Mouse (Mus musculus) stomach, postnatal 0 days (tissue): ENCODE data around the gene Zfp108. TPM values are rescaled to one million over a fixed set of nuclear protein-coding genes. Genes with fewer than 3 reads are reported as not detected.

Source experiments
- ATAC-seq: fragments of 200-750 bp; cut with Nextera tagmentation; 2 replicates; pipeline ENCODE4 v1.8.0; 2017; ENCODE audit not compliant: low FRiP score, low TSS enrichment
- DNase-seq: peaks from one replicate; pipeline ENCODE4 v3.0.0-alpha.2; 2016; ENCODE audit warnings: low spot score
- H3K27ac ChIP-seq: fragments of 300-500 bp; sonication (generic); replicated peaks from 2 replicates; pipeline ENCODE4 v1.5.1; 2014; ENCODE audit warnings: mild to moderate bottlenecking, control low read depth
- H3K27me3 ChIP-seq: fragments of 300-500 bp; sonication (generic); 2 replicates; pipeline ENCODE4 v1.6.1; 2014; ENCODE audit warnings: low read length; ENCODE audit not compliant: control insufficient read depth, insufficient read depth
- H3K36me3 ChIP-seq: fragments of 300-500 bp; sonication (generic); 2 replicates; pipeline ENCODE4 v1.6.1; 2014; ENCODE audit warnings: low read length, mixed read lengths; ENCODE audit not compliant: control insufficient read depth, insufficient read depth
- H3K4me1 ChIP-seq: fragments of 300-500 bp; sonication (generic); replicated peaks from 2 replicates; pipeline ENCODE4 v1.6.1; 2014; ENCODE audit warnings: antibody characterized with exemption; ENCODE audit not compliant: control insufficient read depth, insufficient read depth
- H3K4me2 ChIP-seq: fragments of 300-500 bp; sonication (generic); replicated peaks from 2 replicates; pipeline ENCODE4 v1.6.1; 2014; ENCODE audit warnings: low read depth, mild to moderate bottlenecking, control low read depth, moderate library complexity
- H3K4me3 ChIP-seq: fragments of 300-500 bp; sonication (generic); 2 replicates; pipeline ENCODE4 v1.5.1; 2014; ENCODE audit warnings: low read depth, low read length, control low read depth
- H3K9ac ChIP-seq: fragments of 300-500 bp; sonication (generic); 2 replicates; pipeline ENCODE4 v1.6.1; 2014; ENCODE audit warnings: mild to moderate bottlenecking, low read length, control low read depth, mixed read lengths
- H3K9me3 ChIP-seq: fragments of 300-500 bp; sonication (generic); 2 replicates; pipeline ENCODE4 v1.6.1; 2016; ENCODE audit warnings: low read length; ENCODE audit not compliant: control insufficient read depth
- CTCF ChIP-seq: IDR thresholded peaks from 2 replicates; pipeline ENCODE4 v1.5.1; 2016; ENCODE audit warnings: antibody characterized with exemption, low read depth, mild to moderate bottlenecking, moderate library complexity
- EP300 ChIP-seq: optimal IDR thresholded peaks from 2 replicates; pipeline ENCODE3; 2016; ENCODE audit warnings: antibody characterized with exemption
- WGBS: fragments of 180-500 bp; shearing (Covaris S2); extraction: QIAGEN DNeasy Blood & Tissue Kit; methylation state at CpG from one replicate; pipeline ENCODE4 v1.1.7; 2014; 5-methylcytosine and 5-hydroxymethylcytosine counted together
- polyA plus RNA-seq: library from polyadenylated mRNA; unstranded; fragments of >200 nt; fragmentation: Nextera tagmentation; extraction: Ambion mirVana; gene quantifications from 2 replicates; pipeline ENCODE4 v1.2.1, GENCODE M21; 2015

Gene Zfp108
- polyA plus RNA-seq, 1 experiment from 2014 or later: 1.9 TPM

DNA sequence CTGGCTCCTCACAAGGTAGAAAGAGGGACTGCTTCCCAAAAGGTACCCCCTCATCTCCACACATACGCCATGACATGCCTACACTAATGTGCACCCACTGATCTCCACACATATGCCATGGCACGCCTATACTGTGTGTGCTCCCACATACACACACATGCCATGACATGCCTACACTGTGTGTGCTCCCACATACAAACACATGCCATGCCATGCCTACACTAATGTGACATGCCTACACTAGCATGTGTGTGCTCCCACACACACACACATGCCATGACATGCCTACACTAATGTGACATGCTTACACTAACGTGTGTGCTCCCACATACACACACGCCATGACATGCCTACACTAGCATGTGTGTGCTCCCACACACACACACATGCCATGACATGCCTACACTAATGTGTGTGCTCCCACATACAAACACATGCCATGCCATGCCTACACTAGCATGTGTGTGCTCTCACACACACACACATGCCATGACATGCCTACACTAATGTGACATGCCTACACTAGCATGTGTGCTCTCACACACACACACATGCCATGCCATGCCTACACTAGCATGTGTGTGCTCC lies 35.6 kb downstream of the Zfp108 start:
- Histone ChIP-seq H3K27ac (no peak overlapping the region), H3K27me3 (no peaks in the 10 kb centered on the region), H3K9me3 (no peaks in the 10 kb centered on the region), H3K4me1 (no peaks in the 10 kb centered on the region), H3K4me2 (no peak overlapping the region), H3K36me3 (peaks cover 22% of the 10 kb centered on the region), H3K4me3 (no peak overlapping the region), H3K9ac (no peak overlapping the region)
- DNase-seq (no peak), ATAC-seq (no peak)
- WGBS: 93% methylated on average over 4 of the region's 4 CpGs
- TF ChIP-seq CTCF (no peak), EP300 (no peak)

DNA sequence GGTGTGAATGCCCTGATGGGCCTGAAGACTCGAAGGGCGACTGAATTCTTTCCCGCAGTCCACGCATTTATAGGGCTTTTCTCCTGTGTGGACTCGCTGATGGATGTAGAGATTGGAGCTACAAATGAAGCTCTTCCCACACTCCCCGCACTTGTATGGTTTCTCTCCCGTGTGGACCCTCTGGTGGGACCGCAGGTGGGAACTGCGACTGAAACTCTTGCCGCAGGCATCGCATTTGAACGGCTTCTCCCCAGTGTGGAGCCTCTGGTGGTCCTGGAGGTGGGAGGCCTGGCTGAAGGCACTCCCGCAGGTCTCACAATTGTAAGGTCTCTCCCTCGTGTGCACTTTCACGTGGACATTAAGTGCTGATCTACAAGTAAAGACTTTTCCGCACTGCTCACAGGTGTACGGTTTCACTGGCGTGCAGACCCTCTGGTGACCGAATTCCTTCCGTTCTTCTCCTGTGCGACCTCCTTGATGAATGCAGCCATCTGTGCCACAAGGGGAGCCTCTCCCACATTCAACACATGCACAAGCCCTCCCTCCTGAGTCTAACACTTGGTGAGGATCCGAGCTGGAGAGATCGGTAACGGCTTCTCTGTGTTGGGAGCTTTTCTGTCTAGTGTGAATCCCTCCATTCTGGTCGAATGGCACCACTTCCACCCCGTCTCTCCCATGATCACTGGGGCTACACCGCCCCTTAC lies 36.9 kb downstream of the Zfp108 start:
- Histone ChIP-seq H3K27me3 (no peaks in the 10 kb centered on the region), H3K4me1 (no peaks in the 10 kb centered on the region), H3K9me3 (no peaks in the 10 kb centered on the region), H3K36me3 (peaks cover 30% of the 10 kb centered on the region), H3K27ac (no peak overlapping the region), H3K4me2 (no peak overlapping the region), H3K4me3 (no peak overlapping the region), H3K9ac (no peak overlapping the region)
- no peak for TF ChIP-seq CTCF
- TF ChIP-seq EP300: no peak
- ATAC-seq (no peak), DNase-seq (no peak)
- 89% methylated on average over 27 of the region's 27 CpGs for WGBS

DNA sequence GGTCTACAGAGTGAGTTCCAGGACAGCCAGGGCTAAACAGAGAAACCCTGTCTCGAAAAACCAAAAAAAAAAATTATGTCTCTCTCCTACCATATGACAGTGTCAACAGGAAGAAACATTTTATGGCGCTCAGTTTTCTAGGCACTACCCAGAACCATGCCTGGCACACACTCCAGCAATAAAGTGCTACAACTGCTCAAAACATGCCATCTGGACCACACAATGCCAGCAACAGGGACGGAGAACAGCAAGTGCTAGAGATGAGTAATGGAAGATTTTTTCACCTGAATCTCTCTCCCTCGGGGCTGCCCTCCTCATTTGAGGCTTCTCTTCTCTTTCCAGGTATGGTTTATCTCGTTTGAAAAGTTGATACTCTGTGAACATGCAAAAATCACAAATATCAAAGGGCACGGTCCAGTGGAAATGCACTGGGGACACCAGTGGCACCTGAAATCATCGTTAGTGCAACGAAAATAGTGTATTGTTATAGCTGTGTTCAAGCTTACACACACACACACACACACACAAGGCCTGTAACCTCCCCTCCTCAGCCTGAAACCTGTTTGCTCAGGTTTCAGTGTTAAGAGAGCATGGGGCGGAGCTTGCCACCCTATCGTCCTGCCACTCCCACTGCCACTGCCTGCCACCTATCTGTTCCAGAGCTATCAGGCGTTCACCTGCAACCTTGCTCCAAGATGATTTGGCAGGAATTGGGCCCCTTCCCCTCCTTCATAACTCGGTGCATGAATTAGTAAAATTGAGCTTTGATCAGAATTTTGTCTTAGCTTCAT lies 38.7 kb downstream of the Zfp108 start:
- H3K27ac ChIP-seq: no peak overlapping the region
- TF ChIP-seq CTCF: no peak
- no peak for TF ChIP-seq EP300
- H3K27me3 ChIP-seq: no peaks in the 10 kb centered on the region
- DNase-seq: peak; percentile 53
- peak; percentile 60 for ATAC-seq
- H3K9me3 ChIP-seq: no peaks in the 10 kb centered on the region
- H3K36me3 ChIP-seq: peaks cover 30% of the 10 kb centered on the region
- no peak overlapping the region for H3K4me3 ChIP-seq
- no peak overlapping the region for H3K4me2 ChIP-seq
- no peak overlapping the region for H3K9ac ChIP-seq
- H3K4me1 ChIP-seq: no peaks in the 10 kb centered on the region
- 70% methylated on average over 12 of the region's 12 CpGs for WGBS

DNA sequence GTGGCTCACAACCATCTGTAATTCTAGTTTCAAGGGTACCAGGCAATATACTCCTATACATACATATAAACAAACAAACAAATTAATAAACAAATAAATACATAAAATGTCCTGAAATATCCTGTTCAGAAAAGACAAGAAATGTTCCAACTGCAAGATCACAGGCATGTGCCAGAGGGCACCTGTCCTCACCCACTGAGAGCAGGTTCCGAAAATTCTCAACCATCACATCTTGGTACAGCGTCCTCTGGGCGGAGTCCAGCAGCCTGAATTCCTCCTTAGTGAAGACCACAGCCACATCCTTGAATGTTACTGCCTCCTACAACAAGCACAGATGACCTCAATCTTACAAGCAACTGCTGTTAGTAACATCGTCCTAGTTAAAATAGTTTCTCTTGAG lies 40.2 kb downstream of the Zfp108 start:
- no peak overlapping the region for H3K4me3 ChIP-seq
- H3K9me3 ChIP-seq: no peaks in the 10 kb centered on the region
- H3K4me1 ChIP-seq: no peaks in the 10 kb centered on the region
- TF ChIP-seq EP300 (no peak), CTCF (no peak)
- WGBS: 95% methylated on average over 4 of the region's 4 CpGs
- no peak for ATAC-seq
- peaks cover 30% of the 10 kb centered on the region for H3K36me3 ChIP-seq
- H3K9ac ChIP-seq: no peak overlapping the region
- no peak for DNase-seq
- H3K4me2 ChIP-seq: no peak overlapping the region
- no peaks in the 10 kb centered on the region for H3K27me3 ChIP-seq
- no peak overlapping the region for H3K27ac ChIP-seq

DNA sequence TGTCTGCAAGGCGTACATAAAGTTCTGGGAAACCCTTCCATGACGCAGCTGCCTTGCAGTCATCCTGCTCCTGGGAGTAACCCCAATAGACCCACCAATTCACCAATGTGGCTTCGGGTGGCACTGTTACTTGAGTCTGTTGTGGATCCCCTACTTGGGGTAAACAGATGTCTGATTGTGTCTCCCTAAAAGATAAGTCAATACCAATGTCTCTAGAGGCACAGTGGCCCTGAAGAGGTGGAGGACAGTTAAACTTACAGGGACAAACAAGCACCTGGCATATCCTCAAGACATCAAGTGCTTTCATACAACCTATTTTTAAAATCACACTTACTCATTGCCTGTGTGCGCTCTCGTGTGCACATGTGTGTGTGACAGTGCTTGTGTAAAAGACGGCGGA lies 40.8 kb downstream of the Zfp108 start:
- ATAC-seq: no peak
- Histone ChIP-seq H3K4me3 (no peak overlapping the region), H3K27me3 (no peaks in the 10 kb centered on the region), H3K4me2 (no peak overlapping the region), H3K36me3 (peaks cover 28% of the 10 kb centered on the region), H3K9ac (no peak overlapping the region), H3K27ac (no peak overlapping the region), H3K9me3 (no peaks in the 10 kb centered on the region), H3K4me1 (no peaks in the 10 kb centered on the region)
- TF ChIP-seq EP300 (no peak), CTCF (no peak)
- 96% methylated on average over 7 of the region's 7 CpGs for WGBS
- DNase-seq: no peak

DNA sequence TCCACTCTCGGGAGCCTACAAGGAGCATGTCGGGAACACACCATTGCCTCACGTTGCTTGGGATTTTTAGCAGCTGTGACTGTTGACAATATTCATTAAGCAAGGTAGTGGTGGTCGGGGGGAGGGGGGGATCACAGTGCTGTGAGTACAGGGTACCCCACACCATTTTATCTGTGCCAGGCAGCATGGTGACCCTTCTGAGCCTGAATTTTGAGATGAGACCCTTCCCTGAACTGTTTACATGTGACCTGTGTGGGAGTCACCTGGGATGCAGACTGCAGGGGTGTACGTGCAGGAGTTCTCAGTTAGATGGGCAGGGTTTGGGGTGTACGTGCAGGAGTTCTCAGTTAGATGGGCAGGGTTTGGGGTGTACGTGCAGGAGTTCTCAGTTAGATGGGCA lies 41.8 kb downstream of the Zfp108 start:
- 97% methylated on average over 7 of the region's 7 CpGs for WGBS
- H3K4me2 ChIP-seq: no peak overlapping the region
- no peak for TF ChIP-seq CTCF
- no peak for TF ChIP-seq EP300
- no peak overlapping the region for H3K9ac ChIP-seq
- DNase-seq (no peak), ATAC-seq (no peak)
- H3K4me3 ChIP-seq: no peak overlapping the region
- no peaks in the 10 kb centered on the region; the same call in 1 of the 2 replicates for H3K4me1 ChIP-seq
- no peaks in the 10 kb centered on the region for H3K9me3 ChIP-seq
- H3K27me3 ChIP-seq: no peaks in the 10 kb centered on the region
- peaks cover 22% of the 10 kb centered on the region for H3K36me3 ChIP-seq
- no peak overlapping the region for H3K27ac ChIP-seq
